Mouse (Mus musculus) MEL (cell line): ENCODE measurements at regions not wholly inside any gene's neighbourhood (a gene's known extent, or its start where the extent isn't known, plus 50 kb on each side); places are given as distances from the start of the nearest gene placed in this dataset.

Source experiments
- DNase-seq: peaks from one replicate; pipeline ENCODE4 v3.0.0; 2011; ENCODE audit warnings: low read depth, low spot score
- H3K27ac ChIP-seq: 2 replicates; pipeline ENCODE4 v1.5.1; 2012; ENCODE audit warnings: low read depth, mild to moderate bottlenecking, control low read depth, low read length, moderate library complexity; ENCODE audit not compliant: control insufficient read depth
- H3K27me3 ChIP-seq, 2 experiments: fragments of 150-350 bp in 1 of 2; sonication (generic) in 1 of 2; 2 replicates each; pipeline ENCODE4 v1.6.1; 2012; ENCODE audit warnings: low read length in 2 of 2, mild to moderate bottlenecking in 2 of 2, improper control_type of control experiment in 1 of 2, moderate library complexity in 1 of 2; ENCODE audit not compliant: insufficient read depth in 2 of 2, control insufficient read depth in 1 of 2
- H3K36me3 ChIP-seq, 2 experiments: 2 replicates each; pipeline ENCODE4 v1.6.1; 2012 to 2014; ENCODE audit warnings: low read length in 2 of 2, improper control_type of control experiment in 1 of 2, inconsistent platforms in 1 of 2, mild to moderate bottlenecking in 1 of 2; ENCODE audit not compliant: insufficient read depth in 2 of 2, control insufficient read depth in 1 of 2
- H3K4me1 ChIP-seq, 2 experiments: fragments of 150-350 bp in 1 of 2; sonication (generic) in 1 of 2; 2 replicates each; pipeline ENCODE4 v1.6.1; 2012; ENCODE audit warnings: low read length in 2 of 2, improper control_type of control experiment in 1 of 2, mild to moderate bottlenecking in 1 of 2; ENCODE audit not compliant: insufficient read depth in 2 of 2, control insufficient read depth in 1 of 2
- H3K4me3 ChIP-seq, 2 experiments: fragments of 150-350 bp in 1 of 2; sonication (generic) in 1 of 2; 2 replicates each; pipeline ENCODE4 v1.5.1; 2012; ENCODE audit warnings: low read depth in 2 of 2, low read length in 2 of 2, mild to moderate bottlenecking in 2 of 2, moderate library complexity in 2 of 2, control low read depth in 1 of 2, improper control_type of control experiment in 1 of 2; ENCODE audit not compliant: control insufficient read depth in 1 of 2, insufficient read depth in 1 of 2
- H3K79me2 ChIP-seq: 2 replicates; pipeline ENCODE4 v1.6.1; 2012; ENCODE audit warnings: mild to moderate bottlenecking, low read length, moderate library complexity; ENCODE audit not compliant: control insufficient read depth, poor library complexity, insufficient read depth
- H3K9ac ChIP-seq: 2 replicates; pipeline ENCODE4 v1.6.1; 2012; ENCODE audit warnings: low read depth, mild to moderate bottlenecking, control low read depth, low read length, moderate library complexity; ENCODE audit not compliant: control insufficient read depth, poor library complexity, severe bottlenecking
- H3K9me3 ChIP-seq: fragments of 150-350 bp; sonication (generic); replicated peaks from 2 replicates; pipeline ENCODE4 v1.6.1; 2012; ENCODE audit warnings: mild to moderate bottlenecking, low read length, improper control_type of control experiment, moderate library complexity; ENCODE audit not compliant: insufficient read depth
- BHLHE40 ChIP-seq: IDR thresholded peaks from 2 replicates; pipeline ENCODE4 v1.6.1; 2012; ENCODE audit warnings: low read depth, mild to moderate bottlenecking, inconsistent platforms, low read length, improper control_type of control experiment, borderline replicate concordance
- ELF1 ChIP-seq: IDR thresholded peaks from 2 replicates; pipeline ENCODE4 v1.6.1; 2014; ENCODE audit warnings: low read depth, mild to moderate bottlenecking, inconsistent platforms, low read length, improper control_type of control experiment, moderate library complexity
- HCFC1 ChIP-seq: IDR thresholded peaks from 2 replicates; pipeline ENCODE4 v1.6.1; 2012; ENCODE audit warnings: low read depth, mild to moderate bottlenecking, inconsistent platforms, low read length, improper control_type of control experiment, moderate library complexity
- JUND ChIP-seq: IDR thresholded peaks from 2 replicates; pipeline ENCODE4 v1.6.1; 2011; ENCODE audit warnings: low read depth, mild to moderate bottlenecking, improper control_type of control experiment, low read length
- MAX ChIP-seq: IDR thresholded peaks from 2 replicates; pipeline ENCODE4 v1.6.1; 2011; ENCODE audit warnings: low read length, improper control_type of control experiment
- MYB ChIP-seq: IDR thresholded peaks from 2 replicates; pipeline ENCODE4 v1.6.1; 2011; ENCODE audit warnings: mild to moderate bottlenecking, low read depth, low read length, improper control_type of control experiment
- POLR2A ChIP-seq, 2 experiments: IDR thresholded peaks; 2 replicates each; pipeline ENCODE4 v1.6.1; 2011 to 2012; ENCODE audit warnings: low read length in 2 of 2, mild to moderate bottlenecking in 2 of 2, control low read depth in 1 of 2, improper control_type of control experiment in 1 of 2, low read depth in 1 of 2, moderate library complexity in 1 of 2; ENCODE audit not compliant: control insufficient read depth in 1 of 2, insufficient read depth in 1 of 2, poor library complexity in 1 of 2
- RAD21 ChIP-seq: IDR thresholded peaks from 2 replicates; pipeline ENCODE4 v1.6.1; 2011; ENCODE audit warnings: mild to moderate bottlenecking, low read depth, low read length, improper control_type of control experiment
- TBP ChIP-seq: IDR thresholded peaks from 2 replicates; pipeline ENCODE4 v1.8.0; 2011; ENCODE audit warnings: low read depth, low read length, improper control_type of control experiment
- TCF12 ChIP-seq: IDR thresholded peaks from 2 replicates; pipeline ENCODE4 v1.6.1; 2014; ENCODE audit warnings: low read depth, mild to moderate bottlenecking, inconsistent platforms, low read length, improper control_type of control experiment, moderate library complexity
- UBTF ChIP-seq: IDR thresholded peaks from 2 replicates; pipeline ENCODE4 v1.6.1; 2012; ENCODE audit warnings: low read depth, mild to moderate bottlenecking, inconsistent platforms, low read length, improper control_type of control experiment, moderate library complexity, borderline replicate concordance; ENCODE audit not compliant: insufficient read depth
- USF2 ChIP-seq, 2 experiments: IDR thresholded peaks; 2 replicates each; pipeline ENCODE4 v1.6.1; 2011 to 2012; ENCODE audit warnings: improper control_type of control experiment in 2 of 2, low read length in 2 of 2, borderline replicate concordance in 1 of 2, inconsistent platforms in 1 of 2, low read depth in 1 of 2, mild to moderate bottlenecking in 1 of 2; ENCODE audit not compliant: insufficient read depth in 1 of 2
- ZNF384 ChIP-seq: IDR thresholded peaks from 2 replicates; pipeline ENCODE4 v1.6.1; 2012; ENCODE audit warnings: low read depth, mild to moderate bottlenecking, inconsistent platforms, low read length, improper control_type of control experiment

- Histone ChIP-seq H3K27ac (no peak overlapping the region), H3K4me3 (no peak overlapping the region), H3K4me1 (no peaks in the 10 kb centered on the region), H3K79me2 (no peaks in the 10 kb centered on the region), H3K27me3 (no peaks in the 10 kb centered on the region), H3K9me3 (no peaks in the 10 kb centered on the region), H3K36me3 (no peaks in the 10 kb centered on the region; a peak in 1 of 4 replicates), H3K9ac (no peak overlapping the region)
- TF ChIP-seq ZNF384 = peak; percentile 91
- no peak for TF ChIP-seq HCFC1
- no peak for TF ChIP-seq MYB
- no peak for DNase-seq
These were observed 75.5 kb upstream of the Cntnap5b start for GRCm38 (mm10) chr1:99697089-99697488.

- no peak overlapping the region for H3K4me3 ChIP-seq
- H3K27me3 ChIP-seq = no peaks in the 10 kb centered on the region
- H3K9me3 ChIP-seq = no peaks in the 10 kb centered on the region
- no peaks in the 10 kb centered on the region for H3K4me1 ChIP-seq
- DNase-seq = no peak
- no peak overlapping the region for H3K27ac ChIP-seq
- no peak overlapping the region for H3K9ac ChIP-seq
- no peaks in the 10 kb centered on the region for H3K36me3 ChIP-seq
- no peak for TF ChIP-seq USF2 (IDR thresholded peaks at IDR 0.05; ENCODE audit: borderline replicate concordance in 1 of 2, insufficient read depth in 1 of 2, low read depth in 1 of 2, low read length in 2 of 2)
- no peak for TF ChIP-seq ELF1
- TF ChIP-seq RAD21 = no peak
- no peak for TF ChIP-seq JUND
- no peak for TF ChIP-seq TBP
- no peak for TF ChIP-seq POLR2A (IDR thresholded peaks at IDR 0.05; ENCODE audit: control insufficient read depth in 1 of 2, insufficient read depth in 1 of 2, low read depth in 1 of 2, low read length in 2 of 2, poor library complexity in 1 of 2)
- TF ChIP-seq MAX = no peak
- no peak for TF ChIP-seq HCFC1
- H3K79me2 ChIP-seq = no peaks in the 10 kb centered on the region
These were observed 57.7 kb upstream of the Cntnap5b start for GRCm38 (mm10) chr1:99714912-99715311.

- Histone ChIP-seq H3K36me3 (no peaks in the 10 kb centered on the region), H3K27ac (no peak overlapping the region), H3K27me3 (no peaks in the 10 kb centered on the region), H3K9me3 (no peaks in the 10 kb centered on the region), H3K4me1 (no peaks in the 10 kb centered on the region), H3K9ac (no peak overlapping the region), H3K4me3 (no peak overlapping the region), H3K79me2 (no peaks in the 10 kb centered on the region)
- no peak for TF ChIP-seq BHLHE40
- no peak for TF ChIP-seq TCF12
- no peak for TF ChIP-seq UBTF
- no peak for DNase-seq
These were observed 56.3 kb upstream of the Cntnap5b start for GRCm38 (mm10) chr1:99716266-99716665.
